Mouse (Mus musculus) lung, postnatal 4 days (tissue): ENCODE data around the gene Mill2.
A peak's percentile ranks its signal among the peaks of the same experiment; 100 is the strongest.

Experiments
- DNase-seq, 2 experiments: peaks; one replicate each; pipeline ENCODE4 v3.0.0; 2021

Gene Mill2

DNA sequence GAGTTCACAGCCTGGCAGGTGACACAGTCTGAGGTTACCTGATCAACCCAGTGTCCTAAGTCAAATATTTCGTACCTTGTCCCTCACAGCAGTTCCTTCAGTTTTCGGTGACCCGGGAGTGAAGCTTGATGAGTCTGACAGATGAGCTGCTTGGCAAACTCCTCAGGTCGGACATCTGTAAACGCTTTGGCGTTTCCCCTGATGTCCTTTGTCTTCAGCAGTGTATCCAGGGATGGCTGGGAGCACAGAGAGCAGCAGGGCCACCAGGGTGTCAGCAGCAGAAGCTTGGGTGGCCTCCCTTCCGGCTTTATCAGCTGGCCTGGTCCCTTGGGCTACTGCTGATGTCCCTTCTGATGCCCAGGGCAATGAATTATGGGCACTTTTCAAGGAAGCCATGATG lies 38.9 kb downstream of the Mill2 start:
- DNase-seq: no peak

DNA sequence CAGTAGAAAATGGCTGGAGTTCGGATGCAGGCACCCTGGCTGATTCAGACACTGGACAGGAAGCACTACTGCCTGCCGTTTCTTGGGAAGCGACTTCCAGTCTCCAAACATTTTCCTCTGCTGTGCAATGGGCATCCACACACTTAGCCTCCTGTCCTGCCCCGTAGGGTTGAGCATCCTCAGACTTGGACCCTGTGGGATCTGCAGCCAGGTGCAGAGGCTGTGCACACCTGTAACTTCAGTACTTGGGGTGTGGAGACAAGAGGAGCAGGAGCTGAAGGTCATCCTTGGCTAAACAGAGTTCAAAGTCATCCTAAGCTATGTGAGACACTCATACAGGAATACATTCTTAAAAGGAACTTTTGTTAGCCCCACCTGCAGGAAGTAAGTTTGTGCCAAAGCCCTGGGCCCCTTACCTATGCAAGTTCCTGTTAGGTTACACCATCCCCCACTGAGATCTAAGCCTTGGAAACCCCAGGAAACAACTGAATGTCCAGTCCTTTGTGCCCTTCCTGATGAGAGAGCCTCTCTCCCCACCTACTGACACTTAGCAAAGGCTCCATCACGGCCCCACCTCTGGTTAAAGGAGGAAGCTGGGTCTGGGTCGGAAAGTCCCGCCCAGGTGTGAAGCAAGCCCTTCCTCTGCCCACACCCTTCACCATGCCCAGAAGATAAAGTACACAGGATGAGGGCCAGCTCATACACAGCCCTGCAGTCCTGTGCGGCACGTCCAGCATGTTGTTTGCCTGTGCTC lies 44.4 kb downstream of the Mill2 start:
- DNase-seq: peak; percentile 62 to 77

DNA sequence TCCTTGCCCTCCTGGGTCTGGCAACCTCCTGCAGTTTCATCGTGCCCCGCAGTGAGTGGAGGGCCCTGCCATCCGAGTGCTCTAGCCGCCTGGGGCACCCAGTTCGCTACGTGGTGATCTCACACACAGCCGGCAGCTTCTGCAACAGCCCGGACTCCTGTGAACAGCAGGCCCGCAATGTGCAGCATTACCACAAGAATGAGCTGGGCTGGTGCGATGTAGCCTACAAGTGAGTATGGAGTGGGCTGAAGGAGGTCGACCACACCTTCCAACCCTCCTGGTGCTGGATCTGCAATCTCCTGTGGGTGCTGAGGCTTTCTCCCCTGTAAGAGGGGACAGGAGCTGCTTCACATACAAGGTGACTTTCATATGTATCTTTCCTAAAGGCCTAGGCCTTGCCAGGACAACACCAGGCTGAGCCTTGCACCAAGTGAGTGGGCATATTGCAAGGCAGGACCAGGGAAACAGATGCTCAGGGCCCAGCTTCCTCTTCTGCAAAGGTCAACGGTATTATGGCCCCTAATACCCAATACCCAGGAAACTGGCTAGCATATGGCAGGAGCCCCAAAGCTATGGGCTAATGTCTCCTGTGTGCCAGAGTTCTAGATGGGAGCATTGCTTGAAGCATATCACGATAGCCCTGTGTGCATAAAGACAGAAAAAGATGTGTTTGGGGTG lies 45.1 kb downstream of the Mill2 start:
- no peak for DNase-seq

DNA sequence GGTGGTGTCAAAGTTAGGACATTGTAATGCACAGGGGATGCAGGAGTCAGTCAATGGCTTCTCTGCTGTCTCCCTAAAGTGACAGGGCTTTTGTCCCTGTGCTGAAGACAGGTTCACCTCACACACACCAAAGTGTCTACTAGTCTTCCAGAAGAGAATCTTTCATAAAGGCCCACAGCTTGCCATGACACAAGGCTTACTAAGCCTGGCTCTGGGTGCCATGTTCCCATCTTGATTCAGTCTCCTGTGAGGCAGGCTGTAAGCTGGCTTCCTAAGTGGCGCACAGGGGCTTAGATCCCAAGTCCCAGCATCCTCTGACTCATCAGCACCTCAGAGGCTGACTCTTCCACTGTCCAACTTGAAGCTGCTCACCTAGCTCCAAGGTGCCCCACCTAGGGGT lies 47.2 kb downstream of the Mill2 start:
- DNase-seq: no peak

DNA sequence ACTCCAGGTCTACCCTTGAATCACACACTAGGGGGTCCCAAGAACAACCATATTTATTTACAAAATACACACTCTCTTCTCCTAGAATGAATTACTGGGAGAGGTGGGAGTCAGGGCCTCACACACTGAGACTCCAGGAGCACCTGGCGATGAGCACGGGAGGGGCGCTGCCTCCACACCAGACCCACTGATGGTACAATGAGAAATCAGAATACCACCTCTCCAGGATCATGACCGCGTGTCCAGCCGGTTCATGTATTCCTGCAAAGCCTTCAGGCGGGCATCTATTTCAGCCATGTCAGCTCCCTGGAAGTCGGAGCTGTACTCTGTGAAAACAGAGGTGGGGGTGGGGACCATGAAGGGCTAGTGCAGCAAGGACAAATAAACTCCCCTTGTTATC lies 51.1 kb downstream of the Mill2 start:
- no peak for DNase-seq

DNA sequence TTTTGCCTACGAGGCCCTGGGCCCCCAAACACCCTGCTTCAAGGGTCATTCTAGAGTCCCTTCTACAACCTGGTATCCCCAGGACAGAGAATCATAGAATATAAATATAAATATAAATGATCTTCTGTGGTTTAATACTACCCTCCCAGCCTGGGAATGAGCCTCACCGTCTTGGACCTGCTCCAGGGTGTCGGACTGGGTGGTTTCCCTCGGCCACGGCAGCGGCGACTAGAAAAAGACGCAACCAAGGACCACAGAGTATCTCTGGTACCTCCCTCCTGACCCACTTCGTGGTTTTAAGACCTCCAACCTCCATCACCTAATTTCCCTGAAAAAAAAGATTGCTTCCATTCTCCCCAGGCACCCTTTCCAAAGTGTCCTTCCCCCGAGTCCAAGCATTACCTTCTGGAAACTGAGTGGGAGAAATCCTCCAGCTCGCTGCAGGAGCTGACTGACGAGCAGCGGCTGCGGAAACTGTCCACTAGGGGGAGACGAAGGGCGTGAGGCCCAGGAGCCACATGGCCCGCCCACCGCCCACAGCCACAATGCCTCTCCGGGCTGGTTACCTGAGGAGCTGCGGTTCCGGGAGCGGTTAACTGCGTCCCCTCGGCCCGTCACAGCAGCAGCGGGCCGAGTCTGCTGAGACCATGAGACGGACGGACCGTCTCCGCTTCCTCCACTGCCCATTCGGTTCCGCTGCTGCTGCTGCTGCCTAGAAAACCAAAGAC lies 52.3 kb downstream of the Mill2 start:
- peak; percentile 86 to 90 for DNase-seq

DNA sequence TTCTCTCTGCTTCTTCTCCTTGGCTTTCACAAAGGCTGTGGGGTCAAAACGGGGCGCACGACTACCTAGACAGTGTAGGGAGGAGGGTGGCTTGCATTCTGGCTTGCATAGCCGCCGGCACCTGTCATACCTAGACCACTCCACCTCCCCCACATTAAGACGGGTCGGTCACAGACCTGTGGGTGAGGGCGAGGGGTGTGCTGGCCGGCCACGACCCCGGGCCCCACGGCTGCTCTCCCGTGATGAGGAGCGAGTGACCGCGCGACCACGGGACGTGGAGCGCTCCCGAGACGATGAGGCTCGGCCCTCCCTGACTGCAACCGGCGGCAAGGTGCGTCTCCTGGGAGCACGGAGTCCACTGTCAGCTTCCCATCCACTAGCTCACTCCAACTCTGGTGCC lies 53.2 kb downstream of the Mill2 start:
- DNase-seq: no peak

DNA sequence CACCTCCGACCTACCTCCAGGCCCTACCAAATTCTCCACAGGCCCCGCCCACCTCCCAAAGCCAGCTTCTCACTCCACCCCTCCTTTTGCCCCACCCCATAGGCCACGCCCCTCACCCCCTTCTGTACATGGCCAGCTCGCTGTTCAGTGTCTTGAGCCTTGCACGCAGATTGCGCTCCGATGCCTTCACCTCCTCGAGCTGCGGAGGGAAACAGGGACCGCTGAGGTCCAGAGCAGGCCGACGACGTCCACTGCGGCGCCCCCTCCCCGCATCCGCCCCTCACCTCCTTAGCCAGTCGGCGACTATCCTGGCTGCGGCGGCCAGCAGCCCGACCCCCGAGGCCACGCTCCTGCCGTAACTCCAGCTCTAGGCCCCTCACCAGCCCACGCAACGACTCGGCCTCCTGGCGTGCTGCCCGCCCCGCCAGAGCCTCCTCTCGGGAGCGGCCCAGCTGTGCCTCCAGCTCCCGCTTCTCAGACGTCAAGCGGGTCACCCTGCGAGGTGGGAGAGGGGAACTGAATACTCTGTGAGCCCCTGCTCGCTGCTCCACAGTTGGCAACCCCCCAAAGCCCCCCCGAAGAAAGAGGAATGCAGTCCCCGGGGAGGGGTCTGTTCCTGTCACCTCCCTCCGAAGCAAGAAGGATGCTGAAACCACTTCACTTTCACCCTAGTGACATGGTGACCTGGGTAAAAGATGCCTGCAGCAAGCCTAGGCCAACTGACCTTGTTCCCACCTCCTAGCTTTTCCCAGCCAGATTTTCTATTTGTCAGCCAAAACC lies 54.1 kb downstream of the Mill2 start:
- DNase-seq: peak; percentile 77 to 80

DNA sequence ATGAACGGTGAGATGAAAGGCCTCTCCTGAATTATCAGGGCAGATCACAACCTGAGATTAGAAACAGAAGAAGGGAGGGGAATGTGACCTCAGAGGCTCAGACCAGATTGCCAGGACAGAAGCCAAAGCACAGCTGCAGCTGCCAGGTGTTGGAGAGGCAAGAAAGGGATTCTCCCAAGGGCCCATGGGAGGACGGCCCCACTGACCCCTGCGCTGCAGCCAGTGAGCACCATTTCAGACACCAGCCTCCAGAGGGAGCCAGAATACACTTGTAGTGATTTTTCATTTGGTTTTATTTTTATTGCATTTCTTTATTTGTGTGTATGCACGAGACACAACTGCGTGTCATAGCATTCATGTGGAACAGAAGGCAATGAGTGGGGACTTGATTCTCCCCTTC lies 56.8 kb downstream of the Mill2 start:
- peak in 1 of 2 experiments; percentile 51 for DNase-seq

DNA sequence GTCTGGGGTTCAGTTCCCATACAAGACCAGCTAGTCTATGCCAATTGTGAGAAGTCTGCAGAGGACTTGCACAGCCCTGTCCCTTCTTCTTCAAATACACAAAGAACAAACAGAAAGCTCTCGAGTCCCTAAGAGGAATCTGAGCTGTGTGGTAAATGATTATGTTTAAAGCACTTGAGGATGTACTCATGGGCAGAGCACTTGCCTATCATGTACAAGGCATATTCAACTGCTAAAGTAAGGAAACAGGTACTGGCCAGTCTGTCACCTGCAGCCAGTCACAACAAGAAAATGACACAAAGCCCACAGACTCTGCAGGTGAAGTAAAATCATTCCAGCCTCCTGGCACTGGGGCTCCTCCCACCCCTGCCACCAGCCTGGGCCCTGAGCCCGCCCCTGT lies 60.7 kb downstream of the Mill2 start:
- no peak for DNase-seq

DNA sequence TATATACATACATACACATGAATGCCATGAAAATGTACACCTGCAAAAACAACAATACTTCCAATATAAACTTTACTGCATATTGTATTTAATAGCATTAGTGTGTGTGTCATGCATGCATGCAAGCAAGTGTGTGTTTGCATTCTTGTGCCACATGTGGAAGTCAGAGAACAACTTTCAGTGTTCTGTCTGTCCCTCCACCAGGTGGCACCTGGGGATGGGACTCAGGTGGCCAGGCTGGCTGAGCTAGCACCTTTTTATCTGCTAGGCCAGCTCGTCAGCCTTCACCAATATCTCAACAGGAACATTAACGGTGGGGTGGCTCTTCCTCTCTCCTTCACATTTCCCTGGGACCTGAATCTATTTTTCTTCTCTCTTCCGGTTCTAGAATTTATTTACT lies 62.7 kb downstream of the Mill2 start:
- DNase-seq: no peak

DNA sequence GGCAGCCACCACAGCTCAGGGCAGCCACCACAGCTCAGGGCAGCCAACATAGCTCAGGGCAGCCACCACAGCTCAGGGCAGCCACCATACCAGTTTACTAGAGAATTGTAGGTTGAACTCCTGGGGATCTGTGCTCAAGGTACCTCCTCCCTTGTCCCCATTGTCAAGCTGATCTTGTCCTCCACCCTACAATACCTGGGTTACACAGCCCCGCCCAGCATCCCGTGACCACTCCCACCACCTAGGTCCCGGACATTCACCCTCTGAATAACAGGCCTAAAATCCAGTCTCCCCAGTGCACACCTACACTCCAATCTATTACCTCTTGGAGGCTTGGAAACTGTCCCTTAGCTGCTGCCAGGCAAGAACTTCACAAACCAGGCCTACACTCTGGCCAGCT lies 65.2 kb downstream of the Mill2 start:
- DNase-seq: no peak

DNA sequence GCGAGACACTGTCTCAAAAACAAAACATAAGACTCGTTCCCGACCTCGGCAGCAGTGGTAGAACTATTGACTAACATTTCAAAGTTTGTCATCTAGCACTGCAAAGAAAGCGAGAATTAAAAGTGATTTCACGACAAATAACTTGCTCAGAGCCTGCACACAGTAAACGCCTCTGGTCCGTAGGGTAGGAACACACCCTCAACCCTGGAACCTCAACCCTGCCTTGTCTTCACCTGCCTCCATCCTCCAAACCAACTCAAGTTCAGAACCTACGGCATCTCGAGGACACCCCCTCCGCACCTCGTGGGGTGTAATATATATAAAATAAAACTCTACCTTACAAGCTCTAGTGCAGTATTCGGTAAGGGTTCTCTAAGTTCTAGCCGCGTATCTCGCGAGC lies 70.0 kb downstream of the Mill2 start:
- no peak for DNase-seq

DNA sequence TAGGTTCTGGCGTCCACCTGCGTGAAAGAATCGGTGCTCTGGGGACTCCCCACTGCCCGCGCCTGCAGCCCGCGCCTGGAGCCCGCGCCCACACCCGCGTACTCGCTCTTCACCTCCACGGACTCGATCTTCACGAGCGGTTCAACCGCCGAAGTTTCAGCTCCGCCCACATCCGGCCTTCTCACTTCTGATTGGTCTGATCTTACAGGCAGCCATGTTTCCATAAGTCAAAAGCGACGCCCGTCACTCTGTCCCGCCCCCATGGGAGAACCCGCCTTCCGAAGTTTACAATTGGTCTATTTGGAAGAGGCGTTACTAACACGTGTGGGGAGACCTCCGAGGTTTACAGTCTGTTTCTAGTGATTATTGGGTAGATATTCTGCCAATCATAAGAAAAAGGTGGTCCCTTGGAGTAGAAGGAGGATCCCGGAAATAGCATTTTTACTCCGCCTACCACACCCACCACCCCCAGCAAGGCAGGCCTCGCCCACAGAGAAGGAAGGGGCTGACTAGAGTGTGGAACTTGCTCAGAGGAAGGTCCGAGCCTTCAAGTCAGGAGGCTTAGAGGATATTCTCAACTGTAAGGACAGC lies 70.6 kb downstream of the Mill2 start, which contains the start of gene Ccdc61:
Gene Ccdc61, minus strand, starts transcription at position 175 of the 591 bp plus-strand sequence.
- peak; percentile 97 to 98 for DNase-seq
